Mouse (Mus musculus): ENCODE measurements around the gene Acot2. TPM values are rescaled to one million over a fixed set of nuclear protein-coding genes. Genes with fewer than 3 reads are reported as not detected.
"Not testable (repeated sequence)": the region's sequence is repeated elsewhere in the genome, so short reads cannot be mapped to it uniquely, and the experiment has no call there.

The Acot2 gene
- 13.3 and 16.6 TPM in 2 replicates for polyA plus RNA-seq (2015; fragmentation: Nextera tagmentation; extraction: Ambion mirVana)

DNA sequence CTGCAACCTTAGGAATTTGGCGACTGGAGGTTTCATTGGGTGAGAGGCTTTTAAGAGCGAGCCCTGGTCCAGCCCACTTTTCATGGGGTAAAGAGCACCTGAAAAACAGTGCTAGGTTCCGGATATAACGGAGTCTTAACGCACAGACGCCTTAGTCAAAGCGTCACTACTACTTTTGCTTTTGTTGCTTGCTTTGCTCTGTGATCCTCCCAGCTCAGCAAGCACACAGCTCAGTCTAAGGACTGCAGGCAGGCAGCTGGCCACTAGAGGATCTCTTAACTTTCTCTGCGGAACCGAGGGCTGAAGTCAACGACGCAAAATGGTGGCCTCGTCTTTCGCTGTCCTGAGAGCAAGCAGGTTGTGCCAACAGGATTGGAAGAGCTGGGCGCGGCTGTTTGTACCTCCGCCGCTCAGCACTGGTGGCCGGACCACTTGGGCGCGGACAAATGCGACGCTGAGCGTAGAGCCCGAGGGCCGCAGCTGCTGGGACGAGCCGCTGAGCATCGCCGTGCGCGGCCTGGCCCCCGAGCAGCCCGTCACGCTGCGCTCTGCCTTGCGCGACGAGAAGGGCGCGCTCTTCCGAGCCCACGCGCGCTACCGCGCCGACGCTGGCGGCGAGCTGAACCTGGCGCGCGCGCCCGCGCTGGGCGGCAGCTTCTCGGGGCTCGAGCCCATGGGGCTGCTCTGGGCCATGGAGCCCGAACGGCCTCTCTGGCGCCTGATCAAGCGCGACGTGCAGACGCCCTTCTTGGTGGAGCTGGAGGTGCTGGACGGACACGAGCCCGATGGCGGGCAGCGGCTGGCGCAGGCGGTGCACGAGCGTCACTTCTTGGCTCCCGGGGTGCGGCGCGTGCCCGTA lies at the start of gene Acot2:
Gene Acot2 (plus strand): TSS at position 279 of the 859 bp plus-strand sequence.
- Histone ChIP-seq H3K9ac (replicated peaks) (peak within 1 kb of the TSS; percentile 77), H3K4me3 (replicated peaks) (peak within 1 kb of the TSS; percentile 72), H3K4me2 (peak within 1 kb of the TSS; percentile 65), H3K27me3 (replicated peaks) (no peaks in the 10 kb centered on the region), H3K9me3 (replicated peaks) (no peaks in the 10 kb centered on the region), H3K4me1 (peaks cover 9% of the 10 kb centered on the region), H3K36me3 (no peaks in the 10 kb centered on the region), H3K27ac (replicated peaks) (peak within 1 kb of the TSS; percentile 95)
- under 1% methylated on average over 70 of the region's 80 CpGs for WGBS
- ATAC-seq (ENCODE audit: low FRiP score) = peak; percentile 91

DNA sequence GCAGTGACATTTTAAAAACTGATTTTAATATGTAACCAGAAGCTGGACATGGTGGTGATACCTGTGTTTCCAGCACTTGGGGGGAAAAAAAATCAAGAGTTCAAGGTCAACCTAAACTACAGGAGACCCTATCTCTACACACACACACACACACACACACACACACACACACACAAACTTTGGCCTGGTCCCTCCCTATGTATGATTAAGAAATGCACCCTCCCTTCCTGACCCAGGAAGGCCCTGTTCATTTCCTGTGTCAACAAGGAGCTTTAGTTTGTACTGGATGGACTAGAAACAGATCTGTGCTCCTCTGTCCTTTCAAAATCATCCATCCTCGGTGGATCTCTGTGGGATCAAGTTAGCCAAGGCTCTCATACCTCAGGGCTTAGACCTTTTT lies 49.1 kb upstream of the Acot2 start:
- WGBS = 68% methylated on average over 1 of the region's 1 CpGs

DNA sequence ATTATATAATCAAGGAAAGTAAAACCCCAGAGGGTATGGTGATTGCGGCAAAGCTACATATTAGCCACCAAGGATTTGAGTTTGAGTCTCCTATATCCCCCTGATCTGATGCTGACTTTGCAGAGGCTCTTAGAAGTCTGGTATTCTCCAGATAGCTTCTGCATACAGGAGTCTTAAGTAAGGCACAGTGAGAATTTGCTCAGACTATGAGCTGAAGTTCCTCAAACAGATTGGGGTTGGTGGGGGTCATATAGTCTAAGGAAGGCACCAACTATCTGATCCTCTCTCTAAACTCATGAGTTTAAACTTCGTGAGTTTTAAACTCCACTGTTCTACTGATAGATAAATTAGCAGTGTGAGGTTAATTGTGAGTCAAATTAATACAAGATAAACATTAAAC lies 48.3 kb upstream of the Acot2 start:
- ATAC-seq (ENCODE audit: low FRiP score) = no peak
- Histone ChIP-seq H3K4me2 (no peak overlapping the region), H3K4me3 (replicated peaks) (no peak overlapping the region), H3K9me3 (replicated peaks) (no peaks in the 10 kb centered on the region), H3K36me3 (no peaks in the 10 kb centered on the region), H3K4me1 (no peaks in the 10 kb centered on the region), H3K27me3 (replicated peaks) (no peaks in the 10 kb centered on the region), H3K27ac (replicated peaks) (no peak overlapping the region), H3K9ac (replicated peaks) (no peak overlapping the region)
- 81% methylated on average over 2 of the region's 2 CpGs for WGBS

More for the DNA sequence above, 49.1 kb upstream of the Acot2 start:
- not testable (repeated sequence) for H3K36me3 ChIP-seq; H3K4me2 ChIP-seq; H3K27me3 ChIP-seq (replicated peaks); H3K9ac ChIP-seq (replicated peaks); H3K27ac ChIP-seq (replicated peaks); H3K4me3 ChIP-seq (replicated peaks); H3K9me3 ChIP-seq (replicated peaks); H3K4me1 ChIP-seq; ATAC-seq (ENCODE audit: low FRiP score)

DNA sequence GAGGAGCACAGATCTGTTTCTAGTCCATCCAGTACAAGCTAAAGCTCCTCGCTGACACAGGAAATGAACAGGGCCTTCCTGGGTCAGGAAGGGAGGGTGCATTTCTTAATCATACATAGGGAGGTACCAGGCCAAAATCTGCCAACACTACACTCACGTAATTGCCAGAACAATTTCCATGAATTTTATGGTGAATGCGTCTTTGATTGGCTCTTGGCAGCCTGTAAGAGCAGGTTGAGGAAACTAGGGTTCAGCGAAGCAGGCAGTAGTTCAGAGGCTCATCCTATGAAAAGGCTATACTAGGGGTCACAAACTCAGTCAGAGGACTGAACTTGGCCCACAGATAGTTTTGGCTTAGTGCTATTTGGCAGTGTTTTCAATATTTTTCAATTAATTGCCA lies 47.6 kb upstream of the Acot2 start:
- ATAC-seq (ENCODE audit: low FRiP score) = no peak
- H3K27me3 ChIP-seq (replicated peaks) = no peaks in the 10 kb centered on the region
- no peaks in the 10 kb centered on the region for H3K9me3 ChIP-seq (replicated peaks)
- no peak overlapping the region for H3K27ac ChIP-seq (replicated peaks)
- no peak overlapping the region for H3K4me2 ChIP-seq
- WGBS = 78% methylated on average over 4 of the region's 4 CpGs
- H3K36me3 ChIP-seq = no peaks in the 10 kb centered on the region
- H3K4me1 ChIP-seq = no peaks in the 10 kb centered on the region
- H3K4me3 ChIP-seq (replicated peaks) = no peak overlapping the region
- H3K9ac ChIP-seq (replicated peaks) = no peak overlapping the region

DNA sequence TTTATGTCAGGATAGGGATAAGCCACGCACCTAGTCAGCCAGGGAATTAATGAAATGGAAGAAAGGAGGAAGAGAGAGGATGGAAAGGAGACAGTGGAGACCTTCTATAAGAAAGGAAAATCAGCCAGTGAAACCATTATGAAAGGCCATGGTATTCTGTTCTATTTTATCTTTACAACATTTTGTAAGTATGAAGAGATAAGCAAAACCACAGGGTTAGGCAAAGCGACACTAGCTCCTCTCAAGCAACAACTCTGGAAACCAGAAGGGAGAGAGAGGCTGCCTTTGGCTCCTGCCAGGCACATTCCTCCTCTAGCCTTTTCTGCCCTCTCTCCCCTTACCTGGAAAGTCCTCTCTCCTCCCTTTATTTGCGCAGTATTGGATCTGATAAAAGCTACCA lies 45.7 kb upstream of the Acot2 start:
- no peaks in the 10 kb centered on the region for H3K9me3 ChIP-seq (replicated peaks)
- H3K27ac ChIP-seq (replicated peaks) = no peak overlapping the region
- H3K4me1 ChIP-seq = no peaks in the 10 kb centered on the region
- H3K9ac ChIP-seq (replicated peaks) = no peak overlapping the region
- no peak overlapping the region for H3K4me3 ChIP-seq (replicated peaks)
- H3K4me2 ChIP-seq = no peak overlapping the region
- no peak for ATAC-seq (ENCODE audit: low FRiP score)
- no peaks in the 10 kb centered on the region for H3K27me3 ChIP-seq (replicated peaks)
- WGBS = 85% methylated on average over 3 of the region's 3 CpGs
- no peaks in the 10 kb centered on the region for H3K36me3 ChIP-seq

DNA sequence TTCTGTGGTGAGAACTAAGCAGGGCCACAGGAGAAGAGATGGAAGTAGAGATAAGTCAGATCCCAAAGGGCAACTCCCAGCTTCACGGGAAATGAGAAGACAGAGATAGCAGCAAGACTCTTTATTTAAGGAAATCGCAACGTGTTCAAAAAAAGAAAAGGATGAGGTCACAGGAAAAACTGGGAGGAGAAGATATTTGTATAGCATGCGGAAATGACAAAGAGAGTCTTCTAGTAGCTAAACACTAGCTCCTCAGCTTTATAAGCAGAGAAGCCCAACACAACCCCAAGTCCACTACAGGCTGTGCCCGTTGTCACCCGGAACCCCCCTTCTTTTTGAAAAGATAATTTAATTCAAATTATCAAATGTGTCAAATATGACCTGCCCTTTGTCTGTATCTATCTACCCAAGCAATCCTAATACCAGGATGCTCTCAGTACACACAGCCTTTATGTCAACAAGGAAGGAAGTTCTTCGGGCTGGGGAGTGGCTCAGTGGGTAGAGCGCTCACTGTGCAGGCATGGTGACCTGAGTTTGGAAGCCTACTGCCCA lies 40.3 kb upstream of the Acot2 start:
- WGBS = 89% methylated on average over 8 of the region's 8 CpGs
- no peak overlapping the region for H3K4me3 ChIP-seq (replicated peaks)
- H3K27me3 ChIP-seq (replicated peaks) = no peaks in the 10 kb centered on the region
- ATAC-seq (ENCODE audit: low FRiP score) = no peak
- H3K4me2 ChIP-seq = no peak overlapping the region
- H3K9me3 ChIP-seq (replicated peaks) = no peaks in the 10 kb centered on the region
- H3K27ac ChIP-seq (replicated peaks) = no peak overlapping the region
- H3K36me3 ChIP-seq = no peaks in the 10 kb centered on the region
- peaks cover 17% of the 10 kb centered on the region for H3K4me1 ChIP-seq
- H3K9ac ChIP-seq (replicated peaks) = no peak overlapping the region

DNA sequence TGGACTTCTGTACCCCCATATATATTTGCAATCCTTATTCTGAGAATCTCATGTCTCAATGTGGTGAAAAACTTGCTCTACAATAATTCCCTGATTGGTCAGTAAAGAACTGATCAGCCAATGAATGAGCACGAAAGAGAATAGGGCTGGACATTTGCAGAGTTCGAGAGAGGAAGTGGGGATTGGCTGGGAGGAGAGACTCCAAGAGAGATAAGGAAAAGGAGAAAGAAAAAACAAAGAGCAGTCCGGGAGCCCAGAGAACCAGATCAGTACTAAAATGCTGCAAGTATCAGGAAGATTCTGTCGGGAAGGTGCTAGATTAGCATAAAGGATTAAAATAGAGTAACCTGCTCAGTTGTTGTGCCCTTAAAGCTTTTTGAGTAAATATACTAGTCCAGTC lies 38.6 kb upstream of the Acot2 start:
- Histone ChIP-seq H3K4me3 (replicated peaks) (no peak overlapping the region), H3K27ac (replicated peaks) (no peak overlapping the region), H3K27me3 (replicated peaks) (no peaks in the 10 kb centered on the region), H3K36me3 (peaks cover 6% of the 10 kb centered on the region; the same call in 1 of the 2 replicates), H3K9ac (replicated peaks) (no peak overlapping the region), H3K4me1 (peaks cover 32% of the 10 kb centered on the region), H3K9me3 (replicated peaks) (no peaks in the 10 kb centered on the region), H3K4me2 (no peak overlapping the region)
- ATAC-seq (ENCODE audit: low FRiP score) = no peak
- WGBS = 88% methylated on average over 4 of the region's 4 CpGs

DNA sequence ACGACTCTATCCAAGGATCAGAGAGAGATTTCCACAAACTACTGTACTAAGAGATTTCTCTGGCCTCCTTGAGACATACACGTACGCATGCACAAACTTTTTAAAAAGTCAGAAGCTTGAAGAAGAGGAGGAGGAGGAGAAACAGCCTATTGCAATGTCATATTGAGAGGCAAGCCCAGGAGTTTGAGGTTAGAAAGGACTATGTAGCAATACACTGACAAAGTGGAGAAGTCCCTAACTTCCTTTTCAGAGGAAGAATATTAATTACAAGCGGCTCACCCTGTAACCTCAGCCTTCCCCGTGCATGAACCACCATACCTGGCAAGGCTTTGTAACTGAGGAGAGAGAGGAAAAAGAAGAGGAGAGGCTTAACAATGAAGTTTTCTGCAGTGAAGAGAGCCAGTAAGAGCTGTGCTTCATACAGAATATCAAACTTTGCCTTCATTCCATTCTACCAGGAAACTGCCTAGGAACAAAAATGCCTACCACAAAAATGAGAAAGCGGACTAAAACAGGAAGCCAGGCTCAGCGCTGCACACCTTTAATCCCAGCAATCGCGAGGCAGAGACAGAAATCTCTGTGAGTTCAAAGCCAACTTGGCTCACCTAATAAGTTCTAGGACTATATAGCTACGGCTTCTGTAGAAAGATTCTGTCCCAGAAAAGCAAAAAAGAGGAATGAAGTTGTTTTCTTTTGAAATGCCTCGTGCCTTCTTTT lies 37.7 kb upstream of the Acot2 start:
- Histone ChIP-seq H3K4me2 (peak overlapping the region; percentile 77), H3K36me3 (peaks cover 6% of the 10 kb centered on the region; the same call in 1 of the 2 replicates), H3K27ac (replicated peaks) (no peak overlapping the region), H3K4me1 (peaks cover 32% of the 10 kb centered on the region), H3K9me3 (replicated peaks) (no peaks in the 10 kb centered on the region), H3K9ac (replicated peaks) (peak overlapping the region; percentile 80), H3K27me3 (replicated peaks) (no peaks in the 10 kb centered on the region), H3K4me3 (replicated peaks) (peak overlapping the region; percentile 93)
- ATAC-seq (ENCODE audit: low FRiP score) = no peak
- WGBS = 33% methylated on average over 11 of the region's 11 CpGs

DNA sequence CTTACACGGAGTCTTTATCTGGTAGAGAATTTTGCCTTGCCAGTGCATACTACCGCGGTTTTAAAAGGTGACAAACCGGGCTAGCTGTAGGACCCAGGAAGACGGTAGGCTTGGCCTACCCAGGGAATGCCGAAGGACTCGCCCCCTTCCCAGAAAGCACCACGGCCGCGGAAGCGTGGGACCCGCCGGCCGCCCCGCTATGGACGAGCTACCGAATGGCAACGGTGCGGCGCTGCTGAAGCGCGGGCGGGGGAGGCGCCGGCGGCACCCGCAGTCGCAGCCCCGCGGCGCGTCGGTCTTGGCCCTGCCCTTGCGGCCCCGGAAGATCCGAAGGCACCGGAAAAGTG lies 37.2 kb upstream of the Acot2 start, which contains the start of gene Riox1:
Gene Riox1 (plus strand): TSS at position 116 of the 347 bp plus-strand sequence.
- no peaks in the 10 kb centered on the region for H3K9me3 ChIP-seq (replicated peaks)
- ATAC-seq (ENCODE audit: low FRiP score) = peak; percentile 97
- peak within 1 kb of the TSS; percentile 80 for H3K9ac ChIP-seq (replicated peaks)
- H3K27me3 ChIP-seq (replicated peaks) = no peaks in the 10 kb centered on the region
- peak within 1 kb of the TSS; percentile 77 for H3K4me2 ChIP-seq
- peaks cover 32% of the 10 kb centered on the region for H3K4me1 ChIP-seq
- H3K27ac ChIP-seq (replicated peaks) = peak within 1 kb of the TSS; percentile 90
- WGBS = under 1% methylated on average over 36 of the region's 37 CpGs
- peaks cover 7% of the 10 kb centered on the region; the same call in 1 of the 2 replicates for H3K36me3 ChIP-seq
- H3K4me3 ChIP-seq (replicated peaks) = peak within 1 kb of the TSS; percentile 93

DNA sequence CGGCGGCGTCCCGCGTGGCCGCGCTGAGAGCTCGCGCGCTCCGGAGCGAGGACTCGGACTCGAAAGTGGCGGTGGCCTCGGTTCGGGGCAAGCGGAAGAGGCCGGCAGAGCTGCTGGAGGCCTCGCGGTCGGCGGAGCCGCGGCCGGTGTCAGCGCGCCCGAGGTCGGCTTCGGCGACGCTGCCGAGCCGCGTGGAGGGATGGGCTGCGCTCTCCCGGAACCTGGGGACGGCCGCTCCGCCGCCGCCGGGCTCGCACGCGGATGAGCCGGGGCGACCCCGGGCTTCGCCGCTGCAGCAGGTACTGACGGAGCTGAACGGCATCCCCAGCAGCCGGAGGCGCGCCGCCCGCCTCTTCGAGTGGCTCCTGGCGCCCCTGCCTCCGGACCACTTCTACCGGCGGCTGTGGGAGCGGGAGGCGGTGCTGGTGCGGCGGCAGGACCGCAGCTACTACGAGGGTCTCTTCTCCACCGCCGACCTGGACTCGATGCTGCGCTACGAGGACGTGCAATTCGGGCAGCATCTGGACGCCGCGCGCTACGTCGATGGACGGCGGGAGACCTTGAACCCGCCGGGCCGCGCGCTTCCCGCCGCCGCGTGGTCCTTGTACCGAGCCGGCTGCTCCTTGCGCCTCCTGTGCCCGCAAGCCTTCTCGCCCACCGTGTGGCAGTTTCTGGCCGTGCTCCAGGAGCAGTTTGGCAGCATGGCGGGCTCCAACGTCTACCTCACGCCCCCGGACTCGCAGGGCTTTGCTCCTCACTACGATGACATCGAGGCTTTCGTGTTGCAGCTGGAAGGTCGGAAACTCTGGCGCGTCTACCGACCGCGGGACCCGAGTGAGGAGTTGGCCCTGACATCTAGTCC lies 36.6 kb upstream of the Acot2 start:
- WGBS = under 1% methylated on average over 112 of the region's 116 CpGs
- H3K36me3 ChIP-seq = peaks cover 10% of the 10 kb centered on the region; the same call in 1 of the 2 replicates
- no peaks in the 10 kb centered on the region for H3K9me3 ChIP-seq (replicated peaks)

More for the DNA sequence above, 36.6 kb upstream of the Acot2 start:
- H3K4me3 ChIP-seq (replicated peaks) = peak overlapping the region; percentile 93
- H3K4me1 ChIP-seq = peaks cover 32% of the 10 kb centered on the region
- peak; percentile 72 for ATAC-seq (ENCODE audit: low FRiP score)
- H3K4me2 ChIP-seq = peak overlapping the region; percentile 77
- H3K27ac ChIP-seq (replicated peaks) = peak overlapping the region; percentile 90
- peak overlapping the region; percentile 80 for H3K9ac ChIP-seq (replicated peaks)
- H3K27me3 ChIP-seq (replicated peaks) = no peaks in the 10 kb centered on the region
